Mouse (Mus musculus) megakaryocyte progenitor cell, adult 5-6 weeks (primary cell): ENCODE measurements around the gene Zfp987. TPM values are rescaled to one million over a fixed set of nuclear protein-coding genes. Genes with fewer than 3 reads are reported as not detected.
"Not testable (repeated sequence)": the region's sequence is repeated elsewhere in the genome, so short reads cannot be mapped to it uniquely, and the experiment has no call there.

Experiments
- ATAC-seq: replicated peaks from 2 replicates; pipeline ENCODE4 v1.8.0; 2016; ENCODE audit warnings: mild to moderate bottlenecking, moderate TSS enrichment, inconsistent platforms; ENCODE audit not compliant: poor library complexity
- total RNA-seq, 2 experiments: library from RNA; stranded (forward) in 1 of 2; stranded (reverse) in 1 of 2; fragments of 157-497, 149-512 nt in 1 of 2; fragments of 200-1000 nt in 1 of 2; gene quantifications; 2 replicates each; pipeline versions ENCODE4 v1.2.3 to v1.2.4; 2015 to 2017

Zfp987 gene
- total RNA-seq (2015) (1.9 and 2.6 TPM in 2 replicates), total RNA-seq (2017) (0.92 and 2.0 TPM in 2 replicates)

GRCm38 (mm10) chr4:146096998-146097397 is at the start of gene Zfp987:
Zfp987 (plus strand) TSS chr4:146097298.
- ATAC-seq, result not testable (repeated sequence)

- not testable (repeated sequence) for ATAC-seq
Measured at GRCm38 (mm10) chr4:146052536-146052935, 44.6 kb upstream of the Zfp987 start.

DNA sequence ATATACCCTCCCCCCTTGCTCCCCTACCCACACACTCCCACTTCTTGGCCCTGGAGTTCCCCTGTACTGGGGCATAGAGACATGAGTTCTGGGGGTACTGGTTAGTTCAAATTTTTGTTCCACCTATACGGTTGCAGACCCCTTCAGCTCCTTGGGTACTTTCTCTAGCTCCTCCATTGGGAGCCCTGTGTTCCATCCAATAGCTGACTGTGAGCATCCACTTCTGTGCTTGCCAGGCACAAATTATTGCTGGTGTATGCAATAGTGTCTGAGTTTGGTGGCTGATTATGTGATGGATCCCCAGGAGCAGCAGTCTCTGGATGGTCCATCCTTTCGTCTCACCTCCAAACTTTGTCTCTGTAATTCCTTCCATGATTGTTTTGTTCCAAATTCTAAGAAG is 43.7 kb upstream of the Zfp987 start:
- not testable (repeated sequence) for ATAC-seq

DNA sequence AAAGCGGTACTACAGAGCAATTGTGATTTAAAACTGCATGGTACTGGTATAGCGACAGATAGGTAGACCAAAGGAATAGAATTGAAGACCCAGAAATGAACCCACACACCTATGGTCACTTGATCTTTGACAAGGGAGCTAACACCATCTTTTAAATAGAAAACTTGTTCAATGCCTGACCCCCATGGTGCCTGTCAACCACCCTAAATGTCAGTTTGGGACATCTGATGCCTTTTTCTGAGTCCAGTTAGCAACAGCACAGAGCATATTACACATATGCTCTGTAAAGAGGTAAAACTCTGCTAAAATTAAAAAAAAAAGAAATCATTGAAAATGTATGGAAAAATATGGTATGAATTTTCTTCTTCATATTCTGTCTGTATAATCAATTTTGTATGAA is 41.8 kb upstream of the Zfp987 start:
- no peak for ATAC-seq

- ATAC-seq, result not testable (repeated sequence)
Measured at GRCm38 (mm10) chr4:146058646-146059045, 38.5 kb upstream of the Zfp987 start.

- ATAC-seq, result not testable (repeated sequence)
Measured at GRCm38 (mm10) chr4:146059078-146059477, 38.0 kb upstream of the Zfp987 start.

DNA sequence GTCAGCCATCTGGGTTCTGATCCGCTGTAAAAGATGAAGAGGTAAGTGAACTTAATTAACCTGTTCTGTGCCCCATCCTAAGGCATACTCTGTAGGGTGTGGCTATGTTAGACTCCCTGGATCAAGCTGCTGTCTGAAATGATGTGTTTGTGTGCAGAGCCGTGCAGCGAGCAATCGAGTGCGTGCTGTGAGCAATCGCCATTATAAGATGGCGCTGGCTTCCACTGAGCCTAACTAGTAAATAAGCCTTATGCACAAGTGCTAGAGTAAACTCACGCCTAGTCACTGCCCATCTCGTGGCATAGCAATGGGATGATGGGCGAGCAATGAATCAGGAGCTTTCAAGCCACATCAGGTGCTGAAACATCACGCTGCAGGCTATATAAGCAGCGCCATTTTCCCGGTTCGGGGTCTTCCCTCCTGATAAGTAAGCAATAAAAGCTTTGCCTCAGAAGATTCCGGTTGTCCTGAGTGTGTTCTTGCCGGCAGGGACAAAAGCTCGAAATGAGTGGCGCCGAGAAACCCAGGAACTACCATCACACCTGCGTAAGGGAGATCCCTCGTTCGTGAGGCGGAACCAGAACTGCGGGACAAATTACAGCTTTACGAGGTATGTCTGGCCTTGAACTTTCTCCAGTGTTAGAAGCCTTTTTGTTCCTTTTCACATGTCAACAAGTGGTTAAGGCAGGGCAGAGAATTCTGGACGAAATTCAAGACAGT is 37.0 kb upstream of the Zfp987 start:
- ATAC-seq, result not testable (repeated sequence)

DNA sequence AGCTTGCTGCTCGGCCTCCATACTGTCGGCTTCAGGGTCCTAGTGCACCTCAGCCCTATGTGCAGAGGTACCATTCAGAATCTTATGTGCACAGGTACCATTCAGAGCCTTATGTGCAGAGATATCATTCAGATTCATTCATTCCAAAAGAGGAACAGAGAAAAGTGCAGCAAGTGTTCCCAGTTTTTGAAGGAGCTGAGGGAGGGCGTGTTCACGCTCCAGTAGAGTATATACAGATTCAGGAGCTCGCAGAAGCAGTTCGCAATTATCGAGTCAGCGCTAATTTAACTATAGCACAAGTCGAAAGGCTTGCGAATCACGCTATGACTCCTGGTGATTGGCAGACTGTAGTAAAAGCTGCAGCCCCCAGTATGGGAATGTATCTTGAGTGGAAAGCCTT is 36.0 kb upstream of the Zfp987 start:
- ATAC-seq, result not testable (repeated sequence)

- ATAC-seq, result not testable (repeated sequence)
Measured at GRCm38 (mm10) chr4:146062021-146062420, 35.1 kb upstream of the Zfp987 start.

DNA sequence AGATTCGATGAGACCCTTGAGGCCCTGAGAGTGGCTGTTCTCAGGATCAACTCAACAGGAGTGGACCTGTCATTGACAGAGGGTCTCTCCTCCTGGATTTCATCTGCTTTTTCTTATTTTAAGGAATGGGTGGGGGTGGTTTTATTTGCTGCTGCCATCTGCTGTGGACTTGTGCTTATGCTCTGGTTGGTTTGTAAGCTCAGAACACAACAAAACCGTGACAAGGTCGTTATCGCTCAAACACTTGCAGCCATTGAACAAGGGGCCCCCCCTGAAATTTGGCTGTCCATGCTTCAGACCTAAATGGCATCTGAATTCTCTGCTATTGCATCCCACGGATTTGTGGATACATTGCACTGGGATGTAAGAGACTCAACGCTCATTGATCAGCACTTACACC is 34.1 kb upstream of the Zfp987 start:
- ATAC-seq, result not testable (repeated sequence)

GRCm38 (mm10) chr4:146063621-146064020 is 33.5 kb upstream of the Zfp987 start:
- ATAC-seq, result not testable (repeated sequence)

DNA sequence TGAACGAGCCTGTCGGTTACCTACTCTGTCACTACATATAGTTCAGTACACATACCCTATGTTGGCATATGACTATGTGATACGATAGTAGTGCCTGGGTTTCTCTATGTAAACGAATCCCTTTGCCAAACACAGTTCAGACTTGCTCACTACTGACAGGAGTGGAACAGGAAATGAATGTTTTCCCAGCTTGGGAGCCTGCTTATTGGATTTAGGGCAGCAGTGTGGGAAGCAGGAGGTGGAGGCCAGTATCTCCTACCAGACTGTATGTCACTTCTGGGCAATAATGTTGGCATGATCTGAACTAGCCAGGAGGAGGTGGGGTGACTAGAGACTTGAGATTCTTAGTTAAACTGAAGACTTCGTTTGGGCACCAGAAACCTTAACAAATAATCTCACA is 32.3 kb upstream of the Zfp987 start:
- ATAC-seq, result not testable (repeated sequence)

GRCm38 (mm10) chr4:146066932-146067580 is 30.0 kb upstream of the Zfp987 start:
- ATAC-seq, result not testable (repeated sequence)

- ATAC-seq, result not testable (repeated sequence)
Measured at GRCm38 (mm10) chr4:146067594-146067993, 29.5 kb upstream of the Zfp987 start.

GRCm38 (mm10) chr4:146073264-146073663 is 23.8 kb upstream of the Zfp987 start:
- not testable (repeated sequence) for ATAC-seq

DNA sequence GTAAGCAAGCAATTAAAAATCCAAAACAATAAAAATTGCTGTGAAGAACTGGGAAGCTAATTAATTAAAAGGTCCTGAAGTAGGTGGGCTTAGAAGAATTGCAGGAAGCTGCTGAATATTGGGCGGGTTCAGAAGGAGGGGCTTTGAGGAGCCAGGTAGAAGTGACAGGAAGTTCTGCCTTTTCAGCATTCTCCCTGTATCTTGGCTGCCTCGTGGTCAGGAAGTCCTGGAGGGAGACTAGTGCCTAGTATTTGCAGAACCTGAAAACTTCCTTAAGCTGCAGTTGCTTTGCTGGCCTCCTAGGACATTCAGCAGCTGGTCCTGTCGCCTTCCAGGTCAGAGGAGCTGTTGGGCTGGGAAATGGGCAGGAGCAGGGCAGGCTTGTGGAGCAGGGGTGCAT is 4.3 kb downstream of the Zfp987 start:
- not testable (repeated sequence) for ATAC-seq

GRCm38 (mm10) chr4:146156524-146156923 is 59.4 kb downstream of the Zfp987 start, which contains the start of gene Zfp600:
Zfp600 (plus strand) TSS chr4:146156824.
- ATAC-seq, result not testable (repeated sequence)

- ATAC-seq, result not testable (repeated sequence)
Measured at GRCm38 (mm10) chr4:146162893-146163292, 65.8 kb downstream of the Zfp987 start.

DNA sequence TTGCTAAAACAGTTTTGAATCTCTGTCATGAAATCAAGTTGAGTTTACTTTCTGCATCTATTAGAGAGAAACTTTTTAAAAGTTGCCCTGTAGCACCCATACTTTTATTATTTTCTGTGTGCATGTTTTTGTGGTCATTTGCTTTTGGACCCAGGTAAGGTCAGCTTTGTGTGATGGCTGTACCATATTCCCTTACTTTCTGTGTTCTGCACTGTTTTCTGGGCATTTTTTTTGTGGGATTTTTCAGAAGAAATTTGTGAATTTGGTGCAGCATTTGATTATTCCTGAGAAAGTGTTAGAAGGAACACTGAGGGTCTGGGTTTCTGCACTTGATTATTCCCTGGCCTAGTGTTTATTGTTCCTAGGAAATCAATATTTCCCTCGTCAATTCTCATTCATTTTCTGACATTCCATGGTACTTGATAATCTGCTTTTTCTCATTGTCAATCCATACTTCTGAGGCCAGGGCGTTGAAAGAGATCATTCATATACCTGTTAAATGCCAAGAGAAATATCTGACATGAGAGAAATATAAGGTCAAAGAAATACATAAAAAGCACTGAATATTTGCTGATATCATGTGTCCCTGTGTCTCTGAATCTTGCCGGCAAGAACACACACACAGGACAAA is 70.2 kb downstream of the Zfp987 start:
- not testable (repeated sequence) for ATAC-seq

GRCm38 (mm10) chr4:146167879-146168532 is 70.9 kb downstream of the Zfp987 start:
- not testable (repeated sequence) for ATAC-seq

DNA sequence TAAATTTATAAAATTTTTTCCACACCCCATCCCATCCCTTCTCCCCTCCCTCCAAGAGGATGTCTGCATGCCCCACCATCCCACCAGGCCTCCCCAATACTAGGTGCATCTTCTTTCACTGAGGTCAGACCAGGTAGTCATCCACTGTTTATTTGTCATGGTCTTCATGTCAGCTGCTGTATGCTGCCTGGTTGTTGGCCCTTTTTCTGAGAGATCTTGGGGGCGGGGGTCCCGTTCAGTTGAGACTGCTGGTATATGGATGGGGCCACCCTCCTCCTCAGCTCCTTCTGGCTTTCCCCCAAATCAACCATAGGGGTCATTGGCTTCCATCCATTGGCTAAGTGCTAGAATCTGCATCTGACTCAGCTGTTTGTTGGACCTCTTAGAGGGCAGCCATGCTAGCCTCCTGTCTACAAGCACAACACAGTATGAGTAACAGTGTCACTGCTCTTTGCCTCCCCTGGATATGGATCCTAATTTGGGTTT is 71.7 kb downstream of the Zfp987 start:
- ATAC-seq, result 0 out of 2 replicates have a peak, but pooled peaks have one; percentile 34
